8 mouse cellular contexts compared by ENCODE assay signal in the genomic region with DNA sequence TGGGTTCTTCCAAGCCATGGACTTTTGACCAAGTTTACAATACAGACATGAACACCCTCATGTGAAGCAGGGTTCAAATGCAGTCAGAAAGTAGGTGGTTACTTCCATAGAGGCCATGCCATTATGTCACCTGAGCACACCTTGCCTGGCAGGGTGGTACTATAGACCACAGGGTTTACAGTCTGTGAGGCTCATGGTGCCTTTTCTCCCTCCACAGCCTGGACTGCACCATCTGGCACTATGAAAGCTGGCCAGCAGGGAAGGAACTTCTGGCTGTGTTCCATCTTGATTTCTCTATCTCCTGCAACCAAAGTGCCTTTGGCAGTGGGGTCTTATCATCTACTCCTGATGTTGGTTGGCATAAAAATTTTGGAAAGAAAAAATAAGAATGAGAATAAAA.
DNase-seq lines count a peak whose midpoint lies in the region.
"Not testable (repeated sequence)": the region's sequence is repeated elsewhere in the genome, so short reads cannot be mapped to it uniquely, and the experiment has no call there.

No protein-coding gene starts in this region.

- intact Hi-C loops in left cerebral cortex, postnatal 4 days (cut with DNase I) = not testable (repeated sequence)

- DNase-seq in brain, adult 2 months (ENCODE audit: low read depth, low spot score) = peak; percentile 89
- peak; percentile 64 for DNase-seq in cerebellum, adult 11 months
- peak; percentile 67 to 78 for DNase-seq in cerebellum, adult 18-20 months
- DNase-seq in cerebellum, adult 8-10 months = peak; percentile 71
- peak; percentile 86 for DNase-seq in cerebellum, adult 9-11 months
- DNase-seq in cerebellum, postnatal 14 days = peak; percentile 63 to 76
- peak; percentile 67 to 69 for DNase-seq in cerebellum, postnatal 36 days
- DNase-seq in left cerebral cortex, postnatal 4 days = peak; percentile 32

Comparison
In these comparisons a context has a peak if more than half of its experiments do, and no peak if none do; other contexts are left out.
1. Peak in every context shown above with its lines: DNase-seq.
2. DNase-seq: peak in every context shown above with its lines; median percentile 89 in brain, adult 2 months; 86 in cerebellum, adult 9-11 months; 72 in cerebellum, adult 18-20 months; 71 in cerebellum, adult 8-10 months; 70 in cerebellum, postnatal 14 days; 68 in cerebellum, postnatal 36 days; 64 in cerebellum, adult 11 months; 32 in left cerebral cortex, postnatal 4 days.